Mouse (Mus musculus) liver, postnatal 0 days (tissue): ENCODE results near the gene Bri3bp. TPM values are rescaled to one million over a fixed set of nuclear protein-coding genes. Genes with fewer than 3 reads are reported as not detected.
A peak's percentile ranks its signal among the peaks of the same experiment; 100 is the strongest.

Experiments
- ATAC-seq: fragments of 200-750 bp; cut with Nextera tagmentation; 2 replicates; pipeline ENCODE4 v1.8.0; 2017; ENCODE audit warnings: mild to moderate bottlenecking, moderate library complexity
- DNase-seq: peaks from one replicate; pipeline ENCODE4 v3.0.0-alpha.2; 2016
- H3K27ac ChIP-seq: fragments of 300-500 bp; sonication (generic); 2 replicates; pipeline ENCODE4 v1.5.1; 2014; ENCODE audit warnings: antibody characterized with exemption, moderate library complexity, mild to moderate bottlenecking, low read depth
- H3K27me3 ChIP-seq: fragments of 300-500 bp; sonication (generic); 2 replicates; pipeline ENCODE4 v1.6.1; 2014; ENCODE audit warnings: low read length, control low read depth, mixed read lengths; ENCODE audit not compliant: insufficient read depth
- H3K36me3 ChIP-seq: fragments of 300-500 bp; sonication (generic); replicated peaks from 2 replicates; pipeline ENCODE4 v1.6.1; 2014; ENCODE audit warnings: mild to moderate bottlenecking, control low read depth, low read length, moderate library complexity, mixed read lengths; ENCODE audit not compliant: insufficient read depth
- H3K4me1 ChIP-seq: fragments of 300-500 bp; sonication (generic); 2 replicates; pipeline ENCODE4 v1.6.1; 2014; ENCODE audit warnings: antibody characterized with exemption, mild to moderate bottlenecking, control low read depth; ENCODE audit not compliant: insufficient read depth
- H3K4me2 ChIP-seq: fragments of 300-500 bp; sonication (generic); 2 replicates; pipeline ENCODE4 v1.6.1; 2014; ENCODE audit warnings: low read depth, mild to moderate bottlenecking, low read length, moderate library complexity, mixed read lengths
- H3K4me3 ChIP-seq: fragments of 300-500 bp; sonication (generic); 2 replicates; pipeline ENCODE4 v1.5.1; 2014; ENCODE audit warnings: low read depth, low read length
- H3K9ac ChIP-seq: fragments of 300-500 bp; sonication (generic); replicated peaks from 2 replicates; pipeline ENCODE4 v1.6.1; 2014; ENCODE audit warnings: mild to moderate bottlenecking, moderate library complexity
- H3K9me3 ChIP-seq: fragments of 300-500 bp; sonication (generic); 2 replicates; pipeline ENCODE4 v1.6.1; 2016; ENCODE audit warnings: mild to moderate bottlenecking, control low read depth, low read length, mixed read lengths
- CTCF ChIP-seq: sonication (generic); IDR thresholded peaks from 2 replicates; pipeline ENCODE4 v1.5.1; 2016; ENCODE audit warnings: antibody characterized with exemption, low read depth
- EP300 ChIP-seq: IDR thresholded peaks from 2 replicates; pipeline ENCODE4 v1.6.1; 2016; ENCODE audit warnings: antibody characterized with exemption, low read depth, mild to moderate bottlenecking
- WGBS: fragments of 180-500 bp; shearing (Covaris S2); extraction: QIAGEN DNeasy Blood & Tissue Kit; methylation state at CpG from one replicate; pipeline ENCODE4 v1.1.7; 2014; ENCODE audit not compliant: insufficient replicate concordance; 5-methylcytosine and 5-hydroxymethylcytosine counted together
- polyA plus RNA-seq: library from polyadenylated mRNA; unstranded; fragments of >200 nt; fragmentation: Nextera tagmentation; extraction: Ambion mirVana; gene quantifications from 2 replicates; pipeline ENCODE4 v1.2.1, GENCODE M21; 2015

Bri3bp gene
- polyA plus RNA-seq, 1 experiment from 2014 or later, result 20.9 TPM

- no peak for DNase-seq
- TF ChIP-seq CTCF (no peak), EP300 (no peak)
- 59% methylated on average over 7 of the region's 7 CpGs for WGBS
- Histone ChIP-seq H3K4me1 (peaks cover 31% of the 10 kb centered on the region), H3K9ac (peak overlapping the region; percentile 81), H3K9me3 (no peaks in the 10 kb centered on the region), H3K27me3 (no peaks in the 10 kb centered on the region), H3K27ac (no peak overlapping the region), H3K4me2 (peak overlapping the region; percentile 99), H3K36me3 (no peaks in the 10 kb centered on the region), H3K4me3 (peak overlapping the region; percentile 85)
- no peak for ATAC-seq
Observed at GRCm38 (mm10) chr5:125476799-125477198, 35.4 kb downstream of the Bri3bp start.

- Histone ChIP-seq H3K27me3 (no peaks in the 10 kb centered on the region), H3K9ac (no peak overlapping the region; the same call in 1 of the 2 replicates), H3K27ac (no peak overlapping the region), H3K4me3 (no peak overlapping the region), H3K9me3 (no peaks in the 10 kb centered on the region), H3K36me3 (peaks cover under 1% of the 10 kb centered on the region; the same call in 1 of the 2 replicates), H3K4me2 (peak overlapping the region; percentile 99; the same call in 1 of the 2 replicates), H3K4me1 (peaks cover 31% of the 10 kb centered on the region)
- ATAC-seq, result no peak
- no peak for TF ChIP-seq EP300
- TF ChIP-seq CTCF, result no peak
- 72% methylated on average over 7 of the region's 7 CpGs for WGBS
- DNase-seq, result no peak
Observed at GRCm38 (mm10) chr5:125477533-125477932, 36.2 kb downstream of the Bri3bp start.

DNA sequence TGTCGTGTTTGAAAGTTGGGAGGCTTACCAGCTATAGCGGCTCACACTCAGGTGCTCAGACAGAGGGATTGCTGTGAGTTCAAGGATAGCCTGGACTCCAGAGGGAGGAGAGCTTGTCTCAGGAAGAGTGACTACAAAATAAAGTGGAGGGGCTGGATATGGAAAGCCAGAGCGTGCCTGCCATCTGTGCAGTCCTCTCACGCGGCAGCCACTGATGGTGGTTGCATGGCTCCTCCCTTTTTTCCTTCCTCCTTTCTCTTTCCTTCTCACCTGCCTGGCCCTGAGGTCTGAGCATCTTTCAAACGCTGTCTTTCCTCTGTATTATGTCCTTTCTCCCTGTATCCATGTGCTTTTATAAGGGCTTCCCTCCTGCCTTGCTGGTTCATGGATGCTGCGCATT, 36.7 kb downstream of the Bri3bp start:
- Histone ChIP-seq H3K27me3 (no peaks in the 10 kb centered on the region), H3K4me1 (peaks cover 31% of the 10 kb centered on the region), H3K9ac (no peak overlapping the region), H3K27ac (no peak overlapping the region), H3K36me3 (peaks cover 5% of the 10 kb centered on the region), H3K9me3 (no peaks in the 10 kb centered on the region), H3K4me2 (no peak overlapping the region), H3K4me3 (no peak overlapping the region)
- ATAC-seq, result no peak
- 65% methylated on average over 7 of the region's 7 CpGs for WGBS
- no peak for DNase-seq
- no peak for TF ChIP-seq CTCF
- TF ChIP-seq EP300, result no peak

- DNase-seq, result no peak
- Histone ChIP-seq H3K27ac (no peak overlapping the region), H3K9me3 (no peaks in the 10 kb centered on the region), H3K27me3 (no peaks in the 10 kb centered on the region), H3K36me3 (peaks cover 10% of the 10 kb centered on the region), H3K4me3 (no peak overlapping the region), H3K4me2 (no peak overlapping the region), H3K9ac (no peak overlapping the region), H3K4me1 (peaks cover 36% of the 10 kb centered on the region)
- ATAC-seq, result no peak
- TF ChIP-seq CTCF (no peak), EP300 (no peak)
- WGBS, result 81% methylated on average over 3 of the region's 3 CpGs
Observed at GRCm38 (mm10) chr5:125479376-125479775, 38.0 kb downstream of the Bri3bp start.

DNA sequence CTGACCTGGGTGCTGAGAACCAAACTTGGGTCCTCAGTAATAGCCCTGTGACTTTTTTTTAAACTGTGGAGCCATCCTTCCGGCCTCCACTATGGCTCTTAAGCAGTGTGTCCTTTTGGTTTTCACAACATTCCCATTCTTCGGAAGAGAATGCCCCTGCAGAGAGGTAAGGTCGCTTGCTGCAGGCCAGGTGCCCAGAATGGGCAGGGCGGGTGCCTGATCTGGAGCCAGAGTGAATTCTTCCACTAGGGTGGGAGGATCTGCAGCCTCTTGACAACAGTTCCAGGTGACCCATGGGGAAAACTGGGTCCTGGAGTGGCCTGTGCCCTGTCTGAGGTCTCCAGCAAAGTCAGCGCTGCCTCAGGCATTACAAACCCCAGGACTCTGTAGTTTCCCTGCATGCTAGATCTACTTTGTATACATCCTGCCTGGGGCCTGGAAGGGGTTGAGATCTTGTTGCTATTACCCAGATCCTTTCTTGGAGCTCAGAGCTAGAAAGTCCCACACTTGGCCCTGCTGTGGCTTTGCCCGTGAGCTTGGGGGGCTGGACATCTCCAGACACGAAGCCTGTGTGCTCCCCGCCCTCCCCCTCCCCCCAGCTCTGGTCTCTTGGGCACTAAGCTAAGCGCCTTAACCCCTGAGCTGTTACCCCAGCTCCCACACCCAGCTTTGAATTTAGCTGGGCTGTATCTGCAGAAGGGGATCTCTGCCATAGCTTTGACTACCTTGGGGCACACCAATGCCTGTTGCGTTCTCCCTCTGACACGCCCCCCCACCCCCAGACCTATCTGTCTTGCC, 39.3 kb downstream of the Bri3bp start:
- no peak for ATAC-seq
- Histone ChIP-seq H3K4me1 (peaks cover 33% of the 10 kb centered on the region), H3K9ac (no peak overlapping the region), H3K27me3 (no peaks in the 10 kb centered on the region), H3K9me3 (no peaks in the 10 kb centered on the region), H3K4me2 (no peak overlapping the region), H3K27ac (no peak overlapping the region), H3K36me3 (peaks cover 11% of the 10 kb centered on the region), H3K4me3 (no peak overlapping the region)
- DNase-seq, result no peak
- TF ChIP-seq EP300, result no peak
- TF ChIP-seq CTCF, result no peak
- 82% methylated on average over 11 of the region's 11 CpGs for WGBS

DNA sequence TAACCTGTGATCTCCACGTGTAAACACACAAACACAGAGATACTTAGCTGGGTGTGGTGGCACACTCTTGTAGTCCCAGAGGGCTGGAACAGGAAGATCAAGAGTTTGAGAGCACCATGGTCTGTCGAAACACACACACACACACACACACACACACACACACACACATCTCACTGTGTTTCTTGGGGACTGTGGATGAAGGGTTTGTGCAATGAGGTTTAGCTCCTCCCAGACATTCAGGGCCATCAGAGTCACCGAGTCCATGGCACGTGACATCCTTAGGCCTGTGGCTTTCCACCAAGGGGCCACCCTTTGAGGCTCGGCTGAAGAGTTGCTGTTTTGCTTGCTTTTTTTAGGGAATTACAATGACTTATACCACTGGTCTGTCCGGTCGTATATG, 41.1 kb downstream of the Bri3bp start:
- H3K27ac ChIP-seq, result no peak overlapping the region; the same call in 1 of the 2 replicates
- H3K9ac ChIP-seq, result no peak overlapping the region
- 68% methylated on average over 7 of the region's 7 CpGs for WGBS
- no peaks in the 10 kb centered on the region for H3K27me3 ChIP-seq
- no peaks in the 10 kb centered on the region for H3K9me3 ChIP-seq
- no peak overlapping the region for H3K4me2 ChIP-seq
- no peak for TF ChIP-seq CTCF
- TF ChIP-seq EP300, result no peak
- DNase-seq (no peak), ATAC-seq (no peak)
- peaks cover 19% of the 10 kb centered on the region for H3K36me3 ChIP-seq
- no peak overlapping the region for H3K4me3 ChIP-seq
- peaks cover 17% of the 10 kb centered on the region for H3K4me1 ChIP-seq
